Mouse (Mus musculus) olfactory bulb, adult 2 months (tissue): Measurements from ENCODE around the gene Fam166a. TPM values are rescaled to one million over a fixed set of nuclear protein-coding genes. Genes with fewer than 3 reads are reported as not detected.
A peak's percentile ranks its signal among the peaks of the same experiment; 100 is the strongest.
"Not testable (repeated sequence)": the region's sequence is repeated elsewhere in the genome, so short reads cannot be mapped to it uniquely, and the experiment has no call there.

ENCODE experiments used
- H3K27ac ChIP-seq: fragments of 200-500 bp; 2 replicates; pipeline ENCODE4 v1.5.1; 2012; ENCODE audit warnings: low read depth, low read length; ENCODE audit not compliant: insufficient read depth
- H3K4me1 ChIP-seq: fragments of 200-500 bp; 2 replicates; pipeline ENCODE4 v1.6.1; 2012; ENCODE audit warnings: low read length; ENCODE audit not compliant: control insufficient read depth, insufficient read depth
- H3K4me3 ChIP-seq: fragments of 200-500 bp; 2 replicates; pipeline ENCODE4 v1.5.1; 2012; ENCODE audit warnings: mild to moderate bottlenecking, low read depth, low read length, moderate library complexity; ENCODE audit not compliant: insufficient read depth
- CTCF ChIP-seq: fragments of 200-500 bp; IDR thresholded peaks from 2 replicates; pipeline ENCODE4 v1.5.1; 2012; ENCODE audit warnings: low read depth, mild to moderate bottlenecking, low read length, moderate library complexity; ENCODE audit not compliant: insufficient read depth
- POLR2A ChIP-seq: fragments of 200-500 bp; IDR thresholded peaks from 2 replicates; pipeline ENCODE4 v1.6.1; 2012; ENCODE audit warnings: mild to moderate bottlenecking, low read depth, low read length, moderate library complexity; ENCODE audit not compliant: insufficient read depth
- WGBS: fragments of 180-500 bp; shearing (Covaris S2); methylation state at CpG from one replicate; pipeline ENCODE4 v1.1.7; 2018; 5-methylcytosine and 5-hydroxymethylcytosine counted together
- polyA plus RNA-seq: library from polyadenylated mRNA; stranded (reverse); fragments of >200 nt; gene quantifications from 2 replicates; pipeline ENCODE4 v1.2.4, GENCODE M21; 2012; ENCODE audit warnings: low replicate concordance; ENCODE audit not compliant: missing spikeins, insufficient read depth, insufficient read length

The Fam166a gene
- polyA plus RNA-seq, 1 experiment = not detected

GRCm38 (mm10) chr2:25242101-25242506 lies 23.6 kb downstream of the Fam166a start, which contains the start of the genes Rnf208 and Cysrt1:
Gene Rnf208, plus strand, starts transcription at chr2:25242255.
Gene Cysrt1, minus strand, starts transcription at chr2:25242452.
- Histone ChIP-seq H3K4me3 (peak within 1 kb of the TSS; percentile 89), H3K4me1 (peaks cover 26% of the 10 kb centered on the region), H3K27ac (peak within 1 kb of the TSS; percentile 56; the same call in 1 of the 2 replicates)
- 0% methylated on average over 52 of the region's 59 CpGs for WGBS
- TF ChIP-seq CTCF (no peak), POLR2A (peak; percentile 39)

- Histone ChIP-seq H3K4me1 (peaks cover 26% of the 10 kb centered on the region), H3K4me3 (no peak overlapping the region; the same call in 1 of the 2 replicates), H3K27ac (no peak overlapping the region)
- WGBS = 73% methylated on average over 8 of the region's 8 CpGs
- TF ChIP-seq POLR2A = no peak
- no peak for TF ChIP-seq CTCF
Measured at GRCm38 (mm10) chr2:25243342-25243741, 24.8 kb downstream of the Fam166a start.

- no peak overlapping the region for H3K4me3 ChIP-seq
- WGBS = 85% methylated on average over 4 of the region's 4 CpGs
Measured at GRCm38 (mm10) chr2:25244144-25244543, 25.6 kb downstream of the Fam166a start.

GRCm38 (mm10) chr2:25246183-25247072 lies 27.9 kb downstream of the Fam166a start, which contains the start of gene AL732309.1:
Gene AL732309.1, minus strand, starts transcription at chr2:25246863.
- Histone ChIP-seq H3K4me1 (peaks cover 16% of the 10 kb centered on the region), H3K27ac (no peak within 1 kb of the TSS), H3K4me3 (no peak within 1 kb of the TSS)
- TF ChIP-seq POLR2A (no peak), CTCF (no peak)
- 88% methylated on average over 10 of the region's 10 CpGs for WGBS

More at GRCm38 (mm10) chr2:25244144-25244543, 25.6 kb downstream of the Fam166a start:
- Histone ChIP-seq H3K27ac (no peak overlapping the region), H3K4me1 (peaks cover 26% of the 10 kb centered on the region)
- TF ChIP-seq CTCF = no peak
- no peak for TF ChIP-seq POLR2A

GRCm38 (mm10) chr2:25252331-25252730 lies 33.8 kb downstream of the Fam166a start:
- TF ChIP-seq CTCF (no peak), POLR2A (no peak)
- Histone ChIP-seq H3K4me3 (no peak overlapping the region), H3K4me1 (peaks cover 3% of the 10 kb centered on the region; the same call in 1 of the 2 replicates), H3K27ac (no peak overlapping the region)
- 77% methylated on average over 1 of the region's 1 CpGs for WGBS

GRCm38 (mm10) chr2:25255284-25255779 lies 36.8 kb downstream of the Fam166a start, which contains the start of gene Tmem203:
Gene Tmem203, plus strand, starts transcription at chr2:25255439.
- Histone ChIP-seq H3K4me1 (peaks cover 3% of the 10 kb centered on the region; the same call in 1 of the 2 replicates), H3K27ac (peak within 1 kb of the TSS; percentile 17; the same call in 1 of the 2 replicates), H3K4me3 (peak within 1 kb of the TSS; percentile 75)
- TF ChIP-seq CTCF (no peak), POLR2A (peak; percentile 64)
- under 1% methylated on average over 39 of the region's 39 CpGs for WGBS

- not testable (repeated sequence) for H3K4me3 ChIP-seq, H3K27ac ChIP-seq, H3K4me1 ChIP-seq
- 48% methylated on average over 12 of the region's 12 CpGs for WGBS
Measured at GRCm38 (mm10) chr2:25256443-25257109, 38.0 kb downstream of the Fam166a start.

GRCm38 (mm10) chr2:25257250-25257649 lies 38.7 kb downstream of the Fam166a start:
- 80% methylated on average over 5 of the region's 5 CpGs for WGBS

GRCm38 (mm10) chr2:25258887-25259286 lies 40.3 kb downstream of the Fam166a start:
- TF ChIP-seq CTCF = no peak
- TF ChIP-seq POLR2A = no peak
- 46% methylated on average over 2 of the region's 2 CpGs for WGBS
- H3K27ac ChIP-seq = no peak overlapping the region
- H3K4me1 ChIP-seq = peaks cover 17% of the 10 kb centered on the region
- H3K4me3 ChIP-seq = no peak overlapping the region

More at GRCm38 (mm10) chr2:25257250-25257649, 38.7 kb downstream of the Fam166a start:
- not testable (repeated sequence) for H3K27ac ChIP-seq, H3K4me3 ChIP-seq, H3K4me1 ChIP-seq
